Mouse (Mus musculus) layer of hippocampus, postnatal 36 days (tissue): ENCODE measurements around the gene Gm6217. TPM values are rescaled to one million over a fixed set of nuclear protein-coding genes. Genes with fewer than 3 reads are reported as not detected.
"Not testable (repeated sequence)": the region's sequence is repeated elsewhere in the genome, so short reads cannot be mapped to it uniquely, and the experiment has no call there.

Source experiments
- DNase-seq, 2 experiments: peaks; one replicate each; pipeline ENCODE4 v3.0.0; 2022
- total RNA-seq, 2 experiments: library from RNA; stranded (reverse); gene quantifications; 2 replicates each; pipeline ENCODE4 v1.2.3; 2021

Gene Gm6217
- not detected for total RNA-seq

DNA sequence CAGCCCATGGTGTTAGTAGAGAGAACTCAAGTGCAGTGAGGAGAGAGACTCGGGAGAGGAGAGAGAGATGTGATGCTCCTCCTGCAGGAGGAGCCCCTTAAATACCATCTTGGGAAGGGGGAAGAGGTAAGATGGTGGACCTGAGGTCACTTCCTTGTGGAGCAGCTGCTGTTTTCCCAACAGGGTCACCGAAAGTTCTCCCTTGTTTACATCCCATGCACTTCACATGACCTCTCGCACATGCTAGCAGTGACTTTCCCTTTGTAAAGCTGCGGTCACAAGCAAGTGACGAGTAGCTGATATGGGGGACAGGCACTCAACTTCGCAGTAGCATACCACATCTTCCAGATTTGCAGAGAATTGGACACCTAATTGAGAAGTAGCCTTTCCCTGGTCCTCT is at the start of gene Gm6217:
Gene Gm6217, minus strand, starts transcription at position 74 of the 400 bp plus-strand sequence.
- not testable (repeated sequence) for DNase-seq

DNA sequence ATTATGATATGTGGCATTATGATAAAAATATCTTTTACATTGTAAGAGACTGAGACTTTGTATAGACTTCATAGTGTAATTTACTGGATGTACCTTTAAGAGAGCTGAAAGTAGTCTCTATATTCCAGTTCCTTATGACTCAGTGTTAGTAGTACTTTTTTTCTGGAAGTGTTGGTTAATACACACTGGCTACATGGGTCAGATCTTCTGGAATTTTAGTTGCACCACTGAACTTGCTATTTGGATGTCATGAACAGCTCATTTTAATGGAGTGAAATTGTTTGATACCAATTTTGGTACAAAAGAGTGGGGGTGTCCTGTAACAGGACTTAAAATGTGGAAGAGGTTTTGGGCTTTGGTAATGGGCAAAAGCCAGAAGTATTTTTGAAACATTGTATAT is 46.6 kb upstream of the Gm6217 start:
- no peak for DNase-seq

DNA sequence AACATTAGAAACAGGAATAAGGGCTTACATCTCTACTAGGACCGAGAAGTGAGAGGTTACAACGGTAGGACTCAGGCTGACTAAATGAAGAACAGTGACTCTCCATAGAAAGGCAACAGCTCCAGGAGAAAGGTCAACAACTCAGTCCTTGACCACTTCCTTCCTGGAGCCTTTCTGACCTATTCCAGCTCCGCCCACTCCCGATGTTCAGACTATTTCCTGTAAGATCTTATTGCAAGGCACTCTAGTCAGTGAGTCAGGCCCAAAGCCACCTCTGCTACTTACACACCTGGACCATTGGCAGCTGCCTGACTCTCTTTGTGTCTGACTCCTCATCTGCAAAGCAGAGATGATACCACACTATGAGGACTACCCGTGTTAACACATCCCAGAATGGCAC is 44.6 kb upstream of the Gm6217 start:
- no peak for DNase-seq

DNA sequence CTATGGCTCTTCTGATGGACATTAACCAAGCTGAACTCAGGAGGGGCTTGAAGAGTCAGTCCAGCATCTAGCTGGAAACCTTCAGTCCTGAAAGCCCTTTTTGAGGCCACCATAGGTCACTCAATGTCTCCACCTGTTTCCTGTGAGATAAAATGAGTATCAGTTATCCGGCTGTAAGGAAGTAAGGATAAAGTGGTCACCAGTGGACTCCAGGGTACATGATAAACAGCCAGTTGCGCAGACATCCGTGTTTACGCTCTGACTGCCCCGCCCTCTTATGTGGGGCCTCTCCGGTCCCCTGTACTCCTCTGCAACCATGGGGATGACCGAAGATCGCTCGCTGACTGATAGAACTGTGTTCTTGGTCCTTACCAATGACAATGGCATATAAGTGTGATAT is 43.1 kb upstream of the Gm6217 start:
- DNase-seq, result no peak

DNA sequence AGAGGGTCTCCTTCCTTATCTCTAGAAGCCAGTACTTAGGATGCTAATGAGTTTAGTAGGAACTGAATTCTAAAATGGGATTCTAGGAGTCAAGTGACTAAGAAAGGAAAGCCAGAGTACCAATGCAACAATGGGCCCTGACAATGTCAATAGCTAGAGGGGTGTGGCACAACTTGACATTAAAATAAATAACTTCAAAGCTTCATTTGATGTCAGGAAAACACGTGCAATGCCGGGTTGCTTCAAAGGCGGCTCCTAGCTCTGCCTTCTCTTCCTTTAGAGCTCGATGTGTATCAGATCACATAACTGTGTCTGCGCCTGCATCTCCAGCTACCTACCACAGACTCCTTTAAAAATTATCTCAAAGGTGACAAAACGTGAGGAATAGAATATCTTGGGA is 42.7 kb upstream of the Gm6217 start:
- no peak for DNase-seq

DNA sequence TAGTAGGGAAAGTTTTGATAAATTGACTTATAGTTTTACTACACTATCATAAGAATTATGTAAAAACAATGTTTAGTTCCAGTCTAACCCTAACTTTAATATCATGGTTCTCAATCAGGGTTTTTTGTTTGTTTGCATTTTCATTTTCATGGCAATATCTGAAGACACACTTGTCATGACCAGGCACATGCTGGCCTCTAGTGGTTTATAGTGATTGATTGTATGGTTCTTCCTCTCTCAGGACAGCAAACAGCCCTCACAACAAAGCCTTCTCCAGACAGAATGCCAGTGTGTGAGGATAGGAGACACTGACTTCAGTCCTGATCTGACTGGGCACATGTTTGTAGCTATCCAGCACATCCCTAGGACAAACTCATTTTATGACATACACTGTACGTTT is 42.0 kb upstream of the Gm6217 start:
- DNase-seq, result no peak

DNA sequence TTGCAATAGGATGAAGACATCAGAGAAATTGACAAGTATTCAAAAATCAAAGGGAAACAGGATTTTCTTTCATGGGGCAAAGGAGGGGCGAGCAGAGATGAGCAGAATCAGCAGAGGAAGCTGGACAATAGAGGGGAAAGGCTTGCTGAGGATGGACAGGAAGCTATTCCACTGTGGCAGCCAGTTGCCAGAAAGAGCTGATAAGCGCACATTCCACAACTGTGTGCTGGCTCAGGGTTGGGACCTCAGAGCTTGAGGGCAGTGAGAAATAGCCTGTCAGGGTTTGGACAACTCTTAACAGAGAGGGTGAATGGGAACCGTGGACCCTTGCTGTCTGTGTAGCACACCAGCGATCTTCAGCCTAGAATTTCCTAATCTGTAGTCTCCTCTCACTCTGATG is 40.8 kb upstream of the Gm6217 start:
- DNase-seq, result no peak

DNA sequence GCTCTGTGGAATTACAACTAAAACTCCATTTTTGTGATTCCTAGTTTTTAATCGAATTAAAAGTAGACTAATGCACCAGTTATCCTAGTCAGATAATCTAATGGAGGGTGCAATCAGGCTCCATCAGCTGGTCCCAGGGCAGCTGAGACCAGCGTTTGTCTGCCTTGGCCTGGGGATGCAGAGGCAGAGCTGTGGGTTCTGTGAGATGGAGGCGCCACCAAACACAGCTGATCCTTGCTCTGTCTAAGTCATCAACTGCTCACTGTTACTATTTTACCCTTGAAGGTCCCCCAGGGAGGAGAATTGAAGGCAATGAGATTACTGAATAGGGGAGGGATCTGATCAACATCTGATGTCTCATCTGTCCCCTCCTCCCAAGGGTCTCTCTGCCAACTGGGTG is 35.2 kb upstream of the Gm6217 start:
- no peak for DNase-seq

DNA sequence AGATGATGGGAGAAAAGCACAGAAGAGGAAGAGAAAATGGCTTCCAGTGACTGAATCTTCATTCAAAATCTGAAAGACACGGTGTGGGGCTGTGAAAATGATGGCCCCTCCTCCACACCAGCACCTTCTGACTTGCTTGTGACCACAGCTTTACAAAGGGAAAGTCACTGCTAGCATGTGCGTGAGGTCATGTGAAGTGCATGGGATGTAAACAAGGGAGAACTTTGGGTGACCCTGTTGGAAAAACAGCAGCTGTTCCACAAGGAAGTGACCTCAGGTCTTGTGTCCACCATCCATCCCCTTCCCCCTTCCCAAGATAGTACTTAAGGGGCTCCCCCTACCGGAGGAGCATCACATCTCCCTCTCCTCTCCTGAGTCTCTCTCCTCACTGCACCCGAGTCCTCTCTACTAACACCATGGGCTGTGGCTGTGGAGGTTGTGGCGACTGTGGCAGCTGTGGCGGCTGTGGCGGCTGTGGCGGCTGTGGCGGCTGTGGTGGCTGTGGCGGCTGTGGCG is 28.7 kb upstream of the Gm6217 start, which contains the start of gene Gm47955:
Gene Gm47955, plus strand, starts transcription at position 417 of the 516 bp plus-strand sequence.
- DNase-seq, result no peak

DNA sequence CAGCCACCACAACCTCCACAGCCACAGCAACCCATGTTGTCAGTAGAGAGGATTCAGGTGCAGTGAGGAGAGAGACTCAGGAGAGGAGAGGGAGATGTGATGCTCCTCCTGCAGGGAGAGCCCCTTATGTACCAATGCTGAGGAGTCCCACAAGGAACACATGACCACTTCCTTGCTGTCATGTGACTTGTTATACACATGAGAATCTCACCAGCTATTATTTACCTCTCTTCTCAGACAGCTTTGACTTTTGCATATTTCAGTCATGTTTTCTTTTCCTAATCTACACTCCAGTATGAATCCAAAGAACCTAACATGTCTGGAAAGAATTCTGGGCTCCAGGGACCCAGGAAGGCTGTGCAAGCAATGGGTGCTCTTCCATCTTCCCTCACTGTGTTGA is 24.7 kb upstream of the Gm6217 start, which contains the start of gene Gm7544:
Gene Gm7544, minus strand, starts transcription at position 101 of the 400 bp plus-strand sequence.
- DNase-seq, result not testable (repeated sequence)

DNA sequence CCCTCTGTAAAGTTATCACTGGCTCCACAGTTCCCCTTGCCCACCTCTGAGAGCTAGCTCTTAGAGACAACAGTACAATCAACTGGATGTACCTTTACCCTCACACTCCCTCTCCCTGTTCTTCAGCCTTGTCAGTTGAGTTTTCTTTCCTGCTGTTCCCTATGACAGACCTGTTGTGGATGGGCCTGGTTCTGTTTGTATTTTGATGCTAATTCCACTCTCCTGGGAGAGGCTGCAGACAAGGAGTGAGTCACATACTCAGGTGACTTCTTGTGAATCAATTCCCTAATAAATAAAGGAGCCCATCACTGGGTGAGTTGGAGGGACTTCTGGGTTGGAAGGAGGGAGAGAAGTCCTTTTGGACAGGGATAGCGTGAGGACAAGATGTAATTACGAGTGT is 17.4 kb upstream of the Gm6217 start:
- DNase-seq, result no peak

DNA sequence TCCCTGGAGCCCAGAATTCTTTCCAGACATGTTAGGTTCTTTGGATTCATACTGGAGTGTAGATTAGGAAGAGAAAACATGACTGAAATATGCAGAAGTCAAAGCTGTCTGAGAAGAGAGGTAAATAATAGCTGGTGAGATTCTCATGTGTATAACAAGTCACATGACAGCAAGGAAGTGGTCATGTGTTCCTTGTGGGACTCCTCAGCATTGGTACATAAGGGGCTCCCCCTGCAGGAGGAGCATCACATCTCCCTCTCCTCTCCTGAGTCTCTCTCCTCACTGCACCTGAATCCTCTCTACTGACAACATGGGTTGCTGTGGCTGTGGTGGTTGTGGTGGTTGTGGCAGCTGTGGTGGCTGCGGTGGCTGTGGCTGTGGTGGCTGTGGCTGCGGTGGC is 14.8 kb upstream of the Gm6217 start:
- not testable (repeated sequence) for DNase-seq

DNA sequence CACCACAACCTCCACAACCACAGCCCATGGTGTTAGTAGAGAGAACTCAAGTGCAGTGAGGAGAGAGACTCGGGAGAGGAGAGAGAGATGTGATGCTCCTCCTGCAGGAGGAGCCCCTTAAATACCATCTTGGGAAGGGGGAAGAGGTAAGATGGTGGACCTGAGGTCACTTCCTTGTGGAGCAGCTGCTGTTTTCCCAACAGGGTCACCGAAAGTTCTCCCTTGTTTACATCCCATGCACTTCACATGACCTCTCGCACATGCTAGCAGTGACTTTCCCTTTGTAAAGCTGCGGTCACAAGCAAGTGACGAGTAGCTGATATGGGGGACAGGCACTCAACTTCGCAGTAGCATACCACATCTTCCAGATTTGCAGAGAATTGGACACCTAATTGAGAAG is 12.1 kb upstream of the Gm6217 start, which contains the start of gene A030003K21Rik:
Gene A030003K21Rik, minus strand, starts transcription at position 94 of the 400 bp plus-strand sequence.
- not testable (repeated sequence) for DNase-seq

DNA sequence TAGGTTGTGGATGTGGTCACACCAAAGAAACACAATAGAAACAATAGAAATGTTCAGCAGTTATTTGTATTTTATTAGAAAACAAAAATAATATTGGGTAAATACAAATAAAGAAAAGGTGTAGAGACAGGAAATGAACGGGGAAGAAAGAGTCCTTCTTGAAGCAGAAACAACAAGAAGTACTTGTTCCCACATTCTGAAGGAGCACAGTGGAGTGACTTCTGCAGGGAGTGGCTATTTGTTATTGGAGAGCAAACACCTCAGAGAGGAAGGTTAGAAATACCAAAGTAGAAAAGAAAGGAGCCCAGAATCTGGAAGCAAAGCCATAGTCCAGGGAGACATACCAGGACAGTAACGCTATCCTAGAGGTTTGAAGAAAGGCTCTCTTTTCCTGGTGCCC is 11.3 kb upstream of the Gm6217 start:
- DNase-seq, result not testable (repeated sequence)

DNA sequence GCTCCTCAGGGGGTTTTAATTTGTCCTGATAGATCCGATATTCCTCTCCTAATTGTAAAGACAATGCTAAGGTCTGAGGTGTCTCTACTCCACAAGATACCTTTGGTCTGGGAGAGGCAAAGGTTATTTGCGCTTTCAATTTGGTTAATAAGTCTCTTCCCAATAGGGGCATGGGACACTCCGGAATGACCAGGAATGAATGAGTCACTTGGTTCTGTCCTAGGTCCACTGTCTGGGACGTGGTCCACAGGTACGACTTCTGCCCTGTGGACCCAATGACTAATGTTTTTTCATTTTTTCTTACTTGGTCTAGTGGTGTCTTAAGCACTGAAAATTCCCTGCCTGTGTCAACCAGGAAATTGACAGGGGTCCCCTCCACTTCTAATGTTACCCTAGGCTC is 7.5 kb upstream of the Gm6217 start:
- DNase-seq, result no peak

DNA sequence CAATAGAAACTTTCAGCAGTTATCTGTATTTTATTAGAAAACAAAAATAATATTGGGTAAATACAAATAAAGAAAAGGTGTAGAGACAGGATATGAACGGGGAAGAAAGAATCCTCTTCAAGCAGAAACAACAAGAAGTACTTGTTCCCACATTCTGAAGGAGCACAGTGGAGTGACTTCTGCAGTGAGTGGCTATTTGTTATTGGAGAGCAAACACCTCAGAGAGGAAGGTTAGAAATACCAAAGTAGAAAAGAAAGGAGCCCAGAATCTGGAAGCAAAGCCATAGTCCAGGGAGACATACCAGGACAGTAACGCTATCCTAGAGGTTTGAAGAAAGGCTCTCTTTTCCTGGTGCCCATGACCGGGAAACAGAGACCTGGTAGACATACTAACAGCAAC is 641 bp downstream of the Gm6217 start:
- not testable (repeated sequence) for DNase-seq

DNA sequence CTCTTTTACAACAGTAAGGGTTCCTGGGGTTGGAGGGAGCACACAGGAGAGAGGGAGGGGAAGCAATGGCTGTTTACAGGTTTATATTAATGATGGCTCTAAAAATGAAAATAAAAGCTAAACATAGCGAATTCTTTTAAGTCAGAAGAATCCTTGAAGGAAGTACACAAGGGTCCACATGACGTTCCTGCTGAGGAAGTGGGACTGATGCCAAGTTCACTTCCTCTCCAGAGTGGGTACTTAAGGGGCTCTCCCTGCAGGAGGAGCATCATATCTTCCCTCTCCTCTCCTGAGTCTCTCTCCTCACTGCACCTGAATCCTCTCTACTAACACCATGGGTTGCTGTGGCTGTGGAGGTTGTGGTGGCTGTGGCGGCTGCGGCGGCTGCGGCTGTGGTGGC is 6.5 kb downstream of the Gm6217 start, which contains the start of gene A030014E15Rik:
Gene A030014E15Rik, plus strand, starts transcription at position 268 of the 400 bp plus-strand sequence.
- no peak for DNase-seq

DNA sequence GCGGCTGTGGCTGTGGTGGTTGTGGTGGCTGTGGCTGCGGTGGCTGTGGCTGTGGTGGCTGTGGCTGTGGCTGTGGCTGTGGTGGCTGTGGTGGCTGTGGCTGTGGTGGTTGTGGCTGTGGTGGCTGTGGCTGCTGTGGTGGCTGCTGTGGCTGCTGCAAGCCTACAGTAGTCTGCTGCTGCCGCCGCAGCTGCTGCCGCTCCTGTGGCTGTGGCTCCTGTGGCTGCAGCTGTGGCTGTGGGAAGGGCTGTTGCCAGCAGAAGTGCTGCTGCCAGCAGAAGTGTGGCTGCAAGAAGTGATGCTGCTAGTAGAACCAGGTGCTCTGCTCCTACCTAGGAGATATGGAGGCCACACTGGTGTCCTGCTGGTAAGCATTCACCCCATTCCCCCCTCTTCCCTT is 17.8 kb downstream of the Gm6217 start:
- not testable (repeated sequence) for DNase-seq

DNA sequence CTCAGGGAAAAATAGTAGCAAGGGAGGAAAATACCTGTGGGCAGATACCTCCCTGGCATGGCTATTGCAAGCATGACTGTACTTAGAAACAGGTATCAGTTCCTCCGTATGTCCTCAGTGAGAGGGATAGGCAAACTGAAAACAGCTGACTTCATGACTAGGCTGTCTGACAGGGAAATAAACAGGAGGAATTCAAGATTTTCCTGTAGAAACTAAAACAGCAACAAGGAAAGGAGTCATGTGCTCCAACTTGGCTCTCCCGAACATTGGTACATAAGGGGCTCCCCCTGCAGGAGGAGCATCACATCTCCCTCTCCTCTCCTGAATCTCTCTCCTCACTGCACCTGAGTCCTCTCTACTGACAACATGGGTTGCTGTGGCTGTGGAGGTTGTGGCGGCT is 18.2 kb downstream of the Gm6217 start, which contains the start of gene A030005L19Rik:
Gene A030005L19Rik, plus strand, starts transcription at position 301 of the 400 bp plus-strand sequence.
- DNase-seq, result no peak

DNA sequence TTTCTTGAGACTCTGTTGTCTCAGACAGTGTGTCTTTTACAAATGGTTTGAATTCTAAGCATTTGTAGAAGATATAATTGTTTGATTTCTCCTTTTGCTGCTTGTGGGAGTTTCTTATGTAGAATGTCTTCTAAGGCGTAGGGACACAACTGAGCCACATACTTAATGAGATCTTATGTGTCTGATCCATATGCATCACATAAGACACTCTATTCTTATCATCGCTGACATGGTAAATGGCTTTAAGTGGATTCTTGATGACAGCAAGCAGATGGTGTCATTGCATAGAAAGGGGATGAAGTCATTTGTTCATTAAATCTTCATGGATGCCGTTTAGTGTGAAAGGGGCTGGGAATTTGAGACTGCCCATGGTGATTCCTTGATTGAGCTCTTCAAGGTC is 25.3 kb downstream of the Gm6217 start:
- DNase-seq, result no peak

DNA sequence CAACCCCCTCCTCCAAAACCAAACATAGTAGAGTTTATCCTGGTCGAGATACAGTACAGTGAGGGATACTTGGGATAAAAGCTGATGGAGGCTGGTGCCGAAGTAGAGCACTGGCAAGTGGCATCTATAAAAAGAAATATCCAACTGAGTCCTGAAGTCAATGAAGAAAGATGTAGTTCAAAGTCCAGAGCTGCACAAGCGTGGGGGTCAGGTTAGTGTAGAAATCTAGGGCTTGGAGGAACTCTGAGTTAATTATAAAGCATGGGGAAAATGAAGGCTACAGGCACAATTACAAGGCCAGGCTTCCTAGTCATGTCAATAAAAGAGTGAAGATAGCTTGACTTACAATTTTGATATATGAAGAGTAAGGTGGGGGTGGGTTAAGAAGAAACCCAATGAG is 30.0 kb downstream of the Gm6217 start:
- no peak for DNase-seq

DNA sequence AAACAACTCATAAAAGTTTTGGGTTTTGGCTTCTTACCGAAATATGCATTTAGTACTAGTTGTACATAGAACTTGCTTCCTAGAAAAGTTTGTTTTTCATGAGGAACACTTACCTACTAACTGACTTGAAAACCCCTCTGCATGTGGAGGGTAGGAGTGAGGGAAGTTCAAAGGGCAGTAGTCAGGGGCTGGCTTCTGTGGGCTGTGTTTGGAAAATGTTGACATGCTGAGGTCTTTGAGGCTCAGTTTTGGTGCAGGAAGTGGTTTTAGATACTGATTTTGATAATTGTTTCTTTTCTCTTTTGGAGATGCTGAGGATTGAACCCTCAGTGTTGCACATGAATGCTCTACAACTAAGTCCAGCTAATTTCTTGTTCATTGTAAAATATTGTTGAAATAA is 30.6 kb downstream of the Gm6217 start:
- DNase-seq, result no peak

DNA sequence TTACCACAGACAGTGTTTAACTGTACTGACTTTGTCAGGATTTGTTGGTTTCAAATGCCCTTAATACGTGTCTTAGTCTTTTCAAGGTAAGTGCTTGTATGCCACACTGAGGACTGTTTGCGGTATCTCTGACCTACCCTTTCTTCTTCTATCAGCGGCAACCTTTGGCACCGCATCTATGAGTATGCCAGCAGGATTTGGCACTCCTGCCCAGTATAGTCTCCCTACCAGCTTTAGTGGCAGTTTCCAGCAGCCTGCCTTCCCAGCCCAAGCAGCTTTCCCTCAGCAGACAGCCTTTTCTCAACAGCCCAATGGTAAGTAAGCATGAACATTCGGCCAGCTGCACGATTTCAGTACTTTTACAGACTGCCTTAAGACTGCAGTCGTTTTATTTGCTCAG is 37.9 kb downstream of the Gm6217 start:
- no peak for DNase-seq
